Mouse (Mus musculus) testis, postnatal 10 days (tissue): ENCODE measurements at regions not wholly inside any gene's neighbourhood (a gene's known extent, or its start where the extent isn't known, plus 50 kb on each side); places are given as distances from the start of the nearest gene placed in this dataset.

ENCODE experiments used
- DNase-seq: peaks from one replicate; pipeline ENCODE4 v3.0.0; 2021; ENCODE audit warnings: low spot score

DNA sequence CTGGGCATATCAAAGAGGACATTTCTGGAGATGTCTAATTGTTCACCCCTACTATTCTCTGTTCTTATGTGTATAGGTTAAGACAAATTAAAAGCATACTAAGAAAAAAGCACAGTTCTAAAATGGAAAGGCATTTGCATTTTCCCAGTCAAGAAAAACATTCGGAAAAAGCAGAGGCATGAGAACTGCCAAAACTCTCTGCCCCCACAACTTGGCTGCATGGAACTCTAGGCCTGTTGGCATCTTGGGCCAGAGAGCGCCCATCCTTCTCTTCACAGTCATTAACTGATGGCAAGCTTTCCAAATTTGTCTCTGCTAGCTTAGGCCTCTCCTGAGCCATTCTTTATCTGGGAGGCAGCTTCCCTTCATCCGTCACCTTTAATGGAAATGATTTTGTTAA lies 281.6 kb downstream of the Tex13c3 start:
- no peak for DNase-seq

- no peak for DNase-seq
Measured at GRCm38 (mm10) chrX:19168983-19169382, 312.1 kb downstream of the Tex13c3 start.

GRCm38 (mm10) chrX:19168546-19168945 lies 312.6 kb downstream of the Tex13c3 start:
- no peak for DNase-seq

GRCm38 (mm10) chrX:19168111-19168510 lies 313.0 kb downstream of the Tex13c3 start:
- DNase-seq = no peak

DNA sequence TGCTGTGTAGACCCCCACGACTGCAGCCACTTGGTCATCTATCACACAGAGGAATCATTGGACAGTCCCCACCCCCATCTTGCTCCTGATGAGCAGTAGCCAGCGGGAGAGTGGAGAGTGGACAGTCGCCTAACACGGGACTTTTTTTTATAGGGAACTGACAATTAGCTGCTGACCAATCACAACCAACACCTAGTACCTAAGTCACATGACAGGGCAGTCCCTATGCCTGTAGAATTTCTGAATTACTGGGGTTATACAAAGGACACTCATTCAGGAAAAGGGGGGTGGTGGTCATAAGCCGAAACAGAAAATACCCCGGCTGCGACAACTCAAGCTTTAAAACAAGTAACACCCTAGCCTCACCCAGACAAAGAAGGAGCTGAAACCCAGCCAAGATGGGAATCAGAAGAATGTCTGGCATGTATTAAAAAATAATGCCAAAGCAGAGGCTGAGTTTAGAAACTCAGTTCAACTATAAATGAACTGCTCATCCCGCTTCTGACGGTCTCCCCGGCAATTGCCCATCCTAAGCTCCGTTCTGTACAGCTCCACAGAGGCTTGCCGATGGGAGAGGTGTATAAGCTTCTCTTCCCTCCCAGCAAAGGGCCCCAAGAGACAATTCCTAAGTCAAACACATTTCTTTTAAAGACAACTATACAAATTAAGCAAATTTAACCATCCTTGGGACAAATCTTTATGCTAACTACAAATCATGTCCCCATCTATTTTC lies 313.8 kb downstream of the Tex13c3 start:
- peak; percentile 36 for DNase-seq

DNA sequence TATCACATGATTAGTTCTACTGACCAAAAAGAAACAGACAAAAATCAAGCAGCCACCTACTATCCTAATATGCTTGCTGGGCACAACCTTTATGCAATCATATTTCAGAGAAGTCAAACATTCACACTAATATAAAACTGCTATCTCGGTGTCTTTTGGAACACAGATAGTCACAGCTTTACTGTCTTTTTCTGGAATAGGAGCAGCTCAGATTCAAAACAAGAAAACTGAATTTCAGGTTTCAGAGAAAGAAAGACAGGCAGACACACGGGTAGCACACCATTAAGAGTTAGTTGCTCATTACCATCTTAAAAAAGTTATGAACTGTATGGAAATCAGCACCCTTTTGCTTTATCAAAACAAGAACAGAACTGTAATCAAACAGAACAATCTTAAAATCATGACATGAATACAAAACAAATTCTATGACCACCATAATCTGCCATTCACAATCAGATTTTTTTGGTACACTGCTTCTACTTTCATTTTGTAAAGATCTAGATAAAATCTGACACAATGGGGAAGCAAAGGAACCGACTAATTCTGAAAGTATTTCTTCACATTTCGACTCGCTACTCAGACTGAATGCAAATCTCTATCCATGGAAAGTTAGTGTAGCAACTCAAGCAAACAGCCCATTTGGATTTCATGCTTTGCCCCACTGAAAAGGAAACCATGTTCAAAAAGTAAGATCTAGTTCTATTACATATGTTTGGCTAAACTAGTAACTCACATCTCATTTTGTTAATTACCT lies 315.1 kb downstream of the Tex13c3 start:
- no peak for DNase-seq

- no peak for DNase-seq
Measured at GRCm38 (mm10) chrX:19164151-19164550, 317.0 kb downstream of the Tex13c3 start.

- no peak for DNase-seq
Measured at GRCm38 (mm10) chrX:19162958-19163357, 318.2 kb downstream of the Tex13c3 start.

DNA sequence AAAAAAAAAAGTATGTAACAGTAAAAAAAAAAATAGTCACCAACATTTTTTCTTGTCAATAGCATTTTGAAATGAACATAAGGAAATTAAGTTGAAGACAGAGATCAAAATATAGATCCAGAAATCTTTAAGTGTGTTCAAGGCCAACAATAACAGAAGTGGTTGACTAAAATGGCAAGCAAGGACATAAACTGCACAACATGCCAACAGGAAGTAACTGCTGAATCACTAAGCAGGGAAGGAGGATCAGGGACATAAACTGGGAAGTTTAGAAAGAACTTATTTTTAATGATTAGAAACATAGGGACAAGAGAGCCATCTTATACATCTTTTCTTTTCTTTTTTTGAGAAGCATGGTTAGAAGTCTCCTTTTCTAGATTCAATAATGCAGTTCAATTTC lies 318.8 kb downstream of the Tex13c3 start:
- DNase-seq = no peak

DNA sequence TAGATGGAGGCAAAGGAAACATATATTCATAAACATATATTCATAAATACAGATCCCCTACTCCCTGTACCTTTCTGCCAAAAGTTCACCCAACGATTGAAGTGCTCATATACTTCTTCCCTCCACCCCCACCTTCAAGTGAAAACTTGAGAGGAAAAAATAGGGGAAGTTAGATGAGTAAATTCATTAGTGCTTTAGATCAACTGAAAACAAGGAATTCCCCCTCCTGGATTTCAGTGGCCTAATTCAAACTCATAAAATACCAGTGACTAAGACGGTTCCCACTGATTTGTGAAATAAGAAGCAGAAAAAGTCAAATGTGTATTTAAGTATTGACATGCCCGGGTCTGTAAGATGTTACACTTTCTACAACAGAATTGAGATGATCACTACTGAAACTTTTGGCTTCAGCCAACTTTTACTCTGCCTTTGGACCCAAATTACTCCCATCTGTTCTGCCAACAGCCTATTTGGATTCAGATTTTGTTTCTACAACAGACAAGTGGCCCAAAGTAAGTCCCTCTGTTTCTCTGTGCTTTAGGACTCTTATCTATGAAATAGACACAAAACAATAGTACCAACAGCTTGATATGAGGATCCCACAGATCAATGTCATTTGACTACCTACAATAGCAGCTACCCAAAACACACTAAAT lies 320.7 kb downstream of the Tex13c3 start:
- DNase-seq = no peak

DNA sequence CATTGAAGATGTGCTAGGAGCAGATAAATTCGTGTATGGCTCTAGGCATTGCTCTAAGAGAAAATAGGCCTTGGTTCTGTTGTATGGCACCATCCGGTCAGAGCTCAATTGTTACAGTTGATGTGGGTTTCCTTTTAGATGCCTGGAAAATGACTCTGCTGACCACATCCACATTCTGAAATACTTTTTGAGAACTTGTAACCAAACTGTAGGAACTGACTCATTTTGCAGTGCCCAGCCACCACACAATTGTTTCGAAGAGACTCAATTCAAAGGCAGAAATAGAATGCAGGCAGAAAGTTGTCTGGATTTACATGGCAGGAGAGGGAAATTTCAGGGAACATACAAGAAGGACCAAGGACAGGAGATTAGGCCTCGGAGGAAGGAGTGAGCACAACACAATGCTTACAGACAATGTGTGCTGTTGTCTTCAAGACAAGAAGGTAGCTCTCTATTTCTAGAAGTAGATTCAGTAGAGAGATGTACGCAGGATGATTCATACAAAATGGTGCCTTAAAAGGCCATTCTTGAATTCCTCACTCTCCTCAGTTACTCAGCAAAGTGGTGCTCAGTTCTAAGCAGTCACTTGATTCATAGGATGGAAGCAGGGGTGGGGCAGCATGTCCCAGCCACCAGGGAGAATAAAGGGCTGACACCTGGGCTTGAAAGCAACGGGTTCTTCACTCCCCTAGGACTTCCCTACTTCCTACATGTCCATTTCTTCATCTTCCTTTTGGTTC lies 323.5 kb downstream of the Tex13c3 start:
- no peak for DNase-seq

GRCm38 (mm10) chrX:19153619-19154018 lies 327.5 kb downstream of the Tex13c3 start:
- DNase-seq = no peak

DNA sequence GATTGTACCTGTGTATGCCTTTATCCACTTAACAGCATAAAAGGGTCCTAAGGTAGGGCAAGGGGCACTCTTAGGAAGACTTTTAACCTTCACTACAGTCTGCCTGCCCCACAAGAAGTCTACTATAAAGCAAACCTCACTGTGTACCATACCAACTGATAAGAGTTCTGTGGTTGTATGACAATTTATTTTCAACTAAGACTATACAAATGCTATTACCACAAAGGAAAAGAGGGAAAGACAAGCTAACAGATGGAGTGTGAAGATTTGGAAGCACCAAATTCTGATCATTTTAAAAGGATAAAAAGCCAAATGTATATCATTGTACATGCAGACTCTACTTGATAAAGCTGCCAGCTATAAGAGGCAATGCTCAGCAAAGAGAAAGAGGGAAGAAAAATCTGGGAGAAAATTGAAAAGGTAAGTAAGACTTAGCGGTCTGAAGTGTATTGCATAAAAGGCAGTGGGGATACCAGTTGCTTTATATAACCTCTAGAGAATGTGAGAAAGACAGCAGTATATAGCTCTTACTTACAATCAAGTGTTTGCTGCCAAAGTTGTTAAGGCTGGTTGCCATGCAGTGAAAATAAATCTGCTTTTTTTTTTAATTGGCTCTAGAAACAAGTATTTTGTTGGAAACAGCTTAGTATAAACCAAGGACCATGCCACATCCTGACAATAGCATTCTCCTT lies 328.8 kb downstream of the Tex13c3 start:
- no peak for DNase-seq

GRCm38 (mm10) chrX:19150606-19151005 lies 330.5 kb downstream of the Tex13c3 start:
- DNase-seq = no peak

DNA sequence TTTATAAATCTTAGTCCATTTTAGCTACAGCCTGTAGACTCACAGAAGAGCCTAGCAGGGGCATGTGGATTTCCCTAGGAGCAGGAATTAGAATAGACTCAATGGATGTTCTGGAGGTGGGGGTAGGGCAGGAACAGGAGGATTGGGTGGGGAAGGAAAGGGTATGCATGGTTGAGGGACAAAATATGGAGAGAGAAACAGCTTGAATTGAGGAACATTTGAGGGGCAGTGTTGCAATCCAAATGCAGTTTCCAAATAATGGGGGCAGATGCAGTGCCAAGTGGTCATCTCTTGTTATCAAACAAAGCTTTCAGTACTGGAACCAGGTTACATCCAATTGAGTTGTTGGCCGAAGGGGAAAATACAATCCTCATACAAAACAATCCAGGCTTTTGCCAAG lies 332.4 kb downstream of the Tex13c3 start:
- DNase-seq = no peak

- DNase-seq = no peak
Measured at GRCm38 (mm10) chrX:19148251-19148650, 332.9 kb downstream of the Tex13c3 start.

DNA sequence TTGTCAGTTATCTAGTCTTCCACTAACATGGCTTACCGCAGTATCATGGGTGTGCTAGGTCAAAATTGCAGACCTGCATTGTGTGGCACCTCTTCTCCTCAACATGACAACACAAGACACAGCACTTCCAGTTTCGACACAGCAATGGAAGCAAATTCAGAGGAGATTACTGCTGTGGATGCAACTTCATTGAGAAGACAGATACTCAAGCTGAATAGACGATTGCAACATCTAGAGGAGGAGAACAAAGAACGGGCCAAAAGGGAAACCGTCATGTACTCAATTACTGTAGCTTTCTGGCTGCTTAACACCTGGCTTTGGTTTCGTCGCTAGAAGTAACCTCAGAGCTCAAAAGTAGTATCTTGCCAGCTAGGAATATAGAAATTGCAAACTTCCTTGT lies 368.4 kb downstream of the Tex13c3 start:
- DNase-seq = no peak

DNA sequence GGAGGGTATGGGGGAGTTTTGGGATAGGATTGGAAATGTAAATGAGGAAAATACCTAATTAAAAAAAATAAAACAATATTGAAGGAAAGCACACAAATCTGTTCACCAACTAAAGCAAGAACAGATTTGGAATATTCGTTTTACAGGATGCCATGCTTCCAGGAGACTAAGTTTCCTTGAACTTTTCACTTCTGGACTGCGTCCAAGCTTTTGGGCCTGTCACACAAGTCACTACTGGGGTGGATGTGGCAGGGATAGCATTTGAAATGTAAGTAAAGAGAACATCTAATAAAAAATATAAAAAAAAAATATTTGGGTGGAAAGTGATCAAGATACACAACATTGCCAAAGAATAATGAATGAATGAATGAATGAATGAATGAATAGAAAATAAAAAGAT lies 378.2 kb downstream of the Tex13c3 start:
- no peak for DNase-seq

GRCm38 (mm10) chrX:19095960-19096359 lies 385.2 kb downstream of the Tex13c3 start:
- no peak for DNase-seq

- DNase-seq = no peak
Measured at GRCm38 (mm10) chrX:19084435-19084834, 396.7 kb downstream of the Tex13c3 start.

DNA sequence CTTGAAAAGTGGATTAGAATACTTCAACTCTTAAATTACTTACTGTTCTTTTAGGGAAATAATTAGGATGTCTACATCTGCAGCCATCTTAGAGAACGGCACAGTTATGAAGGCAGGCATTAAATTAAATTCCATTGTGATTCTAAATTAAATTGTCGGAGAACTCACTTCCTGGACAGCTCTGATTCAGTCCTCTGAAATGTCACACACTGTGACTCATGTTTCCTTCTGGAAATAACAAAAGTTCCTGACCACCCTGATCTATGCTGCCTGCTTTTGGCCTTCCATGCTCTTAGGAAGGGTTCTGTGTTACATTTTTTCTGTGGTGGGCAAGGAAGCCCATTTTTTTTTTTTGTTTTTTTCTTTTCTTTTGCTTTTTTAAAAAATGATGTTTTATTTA lies 401.1 kb downstream of the Tex13c3 start:
- DNase-seq = no peak
